Mouse (Mus musculus) ES-CJ7 (cell line): ENCODE results near the gene Ptprj.
"Not testable (repeated sequence)": the region's sequence is repeated elsewhere in the genome, so short reads cannot be mapped to it uniquely, and the experiment has no call there.

Source experiments
- DNase-seq: peaks from one replicate; pipeline ENCODE4 v3.0.0; 2011; ENCODE audit warnings: low read depth, low spot score

The Ptprj gene

GRCm38 (mm10) chr2:90480747-90481308 lies 99.6 kb downstream of the Ptprj start:
- DNase-seq, result no peak

- no peak for DNase-seq
Observed at GRCm38 (mm10) chr2:90478531-90478930, 101.9 kb downstream of the Ptprj start.

- DNase-seq, result no peak
Observed at GRCm38 (mm10) chr2:90477617-90478016, 102.8 kb downstream of the Ptprj start.

- no peak for DNase-seq
Observed at GRCm38 (mm10) chr2:90476792-90477191, 103.7 kb downstream of the Ptprj start.

GRCm38 (mm10) chr2:90476319-90476718 lies 104.1 kb downstream of the Ptprj start:
- DNase-seq, result peak; percentile 18

- DNase-seq, result peak; percentile 97
Observed at GRCm38 (mm10) chr2:90474593-90475405, 105.6 kb downstream of the Ptprj start.

GRCm38 (mm10) chr2:90472701-90473100 lies 107.7 kb downstream of the Ptprj start:
- DNase-seq, result no peak

GRCm38 (mm10) chr2:90470122-90470521 lies 110.3 kb downstream of the Ptprj start:
- no peak for DNase-seq

GRCm38 (mm10) chr2:90466480-90466879 lies 114.0 kb downstream of the Ptprj start:
- DNase-seq, result no peak

- no peak for DNase-seq
Observed at GRCm38 (mm10) chr2:90463735-90464134, 116.7 kb downstream of the Ptprj start.

GRCm38 (mm10) chr2:90462252-90462651 lies 118.2 kb downstream of the Ptprj start:
- no peak for DNase-seq

- DNase-seq, result no peak
Observed at GRCm38 (mm10) chr2:90457946-90458345, 122.5 kb downstream of the Ptprj start.

GRCm38 (mm10) chr2:90452380-90452779 lies 128.1 kb downstream of the Ptprj start:
- DNase-seq, result no peak

- no peak for DNase-seq
Observed at GRCm38 (mm10) chr2:90448967-90449740, 131.3 kb downstream of the Ptprj start.

- no peak for DNase-seq
Observed at GRCm38 (mm10) chr2:90443811-90444210, 136.6 kb downstream of the Ptprj start.

GRCm38 (mm10) chr2:90441811-90442210 lies 138.6 kb downstream of the Ptprj start:
- not testable (repeated sequence) for DNase-seq

- not testable (repeated sequence) for DNase-seq
Observed at GRCm38 (mm10) chr2:90440169-90440568, 140.3 kb downstream of the Ptprj start.

- DNase-seq, result not testable (repeated sequence)
Observed at GRCm38 (mm10) chr2:90437453-90437852, 143.0 kb downstream of the Ptprj start.

- DNase-seq, result not testable (repeated sequence)
Observed at GRCm38 (mm10) chr2:90429782-90430181, 150.7 kb downstream of the Ptprj start.

GRCm38 (mm10) chr2:90428988-90429717 lies 151.3 kb downstream of the Ptprj start:
- not testable (repeated sequence) for DNase-seq

- DNase-seq, result not testable (repeated sequence)
Observed at GRCm38 (mm10) chr2:90424937-90425336, 155.5 kb downstream of the Ptprj start.

GRCm38 (mm10) chr2:90422282-90422681 lies 158.2 kb downstream of the Ptprj start:
- not testable (repeated sequence) for DNase-seq
